Mouse (Mus musculus) midbrain, embryonic 11.5 days (tissue): ENCODE measurements around the gene Arpc1a. TPM values are rescaled to one million over a fixed set of nuclear protein-coding genes. Genes with fewer than 3 reads are reported as not detected.
"Not testable (repeated sequence)": the region's sequence is repeated elsewhere in the genome, so short reads cannot be mapped to it uniquely, and the experiment has no call there.

ENCODE experiments used
- ATAC-seq: fragments of 200-750 bp; cut with Nextera tagmentation; 2 replicates; pipeline ENCODE4 v1.8.0; 2017; ENCODE audit warnings: moderate TSS enrichment, moderate library complexity; ENCODE audit not compliant: low FRiP score
- DNase-seq: peaks from one replicate; pipeline ENCODE4 v3.0.0; 2015; ENCODE audit warnings: low spot score; ENCODE audit errors: missing footprints
- H3K27ac ChIP-seq: fragments of 300-500 bp; sonication (generic); 2 replicates; pipeline ENCODE4 v1.5.1; 2014; ENCODE audit warnings: low read depth, low read length
- H3K27me3 ChIP-seq: fragments of 300-500 bp; sonication (generic); 2 replicates; pipeline ENCODE4 v1.6.1; 2014; ENCODE audit warnings: mild to moderate bottlenecking, low read length, moderate library complexity, mixed read lengths; ENCODE audit not compliant: control insufficient read depth, insufficient read depth
- H3K36me3 ChIP-seq: fragments of 300-500 bp; sonication (generic); 2 replicates; pipeline ENCODE4 v1.6.1; 2014; ENCODE audit warnings: mild to moderate bottlenecking, low read length, moderate library complexity, mixed read lengths; ENCODE audit not compliant: control insufficient read depth, insufficient read depth
- H3K4me1 ChIP-seq: fragments of 300-500 bp; sonication (generic); 2 replicates; pipeline ENCODE4 v1.6.1; 2014; ENCODE audit warnings: low read length; ENCODE audit not compliant: control insufficient read depth, insufficient read depth
- H3K4me2 ChIP-seq: fragments of 300-500 bp; sonication (generic); 2 replicates; pipeline ENCODE4 v1.6.1; 2014; ENCODE audit warnings: mild to moderate bottlenecking, moderate library complexity
- H3K4me3 ChIP-seq: fragments of 300-500 bp; sonication (generic); 2 replicates; pipeline ENCODE4 v1.5.1; 2014; ENCODE audit warnings: low read depth, low read length
- H3K9ac ChIP-seq: fragments of 300-500 bp; sonication (generic); 2 replicates; pipeline ENCODE4 v1.6.1; 2014; ENCODE audit warnings: low read length
- H3K9me3 ChIP-seq: fragments of 300-500 bp; sonication (generic); 2 replicates; pipeline ENCODE4 v1.6.1; 2016; ENCODE audit warnings: low read length; ENCODE audit not compliant: control insufficient read depth
- WGBS: fragments of 180-500 bp; shearing (Covaris S2); extraction: QIAGEN DNeasy Blood & Tissue Kit; methylation state at CpG from one replicate; pipeline ENCODE4 v1.1.7; 2014; 5-methylcytosine and 5-hydroxymethylcytosine counted together
- polyA plus RNA-seq: library from polyadenylated mRNA; unstranded; fragments of >200 nt; fragmentation: Nextera tagmentation; extraction: Ambion mirVana; gene quantifications from 2 replicates; pipeline ENCODE4 v1.2.1, GENCODE M21; 2014

Arpc1a gene
- 179 and 183 TPM in 2 replicates for polyA plus RNA-seq

DNA sequence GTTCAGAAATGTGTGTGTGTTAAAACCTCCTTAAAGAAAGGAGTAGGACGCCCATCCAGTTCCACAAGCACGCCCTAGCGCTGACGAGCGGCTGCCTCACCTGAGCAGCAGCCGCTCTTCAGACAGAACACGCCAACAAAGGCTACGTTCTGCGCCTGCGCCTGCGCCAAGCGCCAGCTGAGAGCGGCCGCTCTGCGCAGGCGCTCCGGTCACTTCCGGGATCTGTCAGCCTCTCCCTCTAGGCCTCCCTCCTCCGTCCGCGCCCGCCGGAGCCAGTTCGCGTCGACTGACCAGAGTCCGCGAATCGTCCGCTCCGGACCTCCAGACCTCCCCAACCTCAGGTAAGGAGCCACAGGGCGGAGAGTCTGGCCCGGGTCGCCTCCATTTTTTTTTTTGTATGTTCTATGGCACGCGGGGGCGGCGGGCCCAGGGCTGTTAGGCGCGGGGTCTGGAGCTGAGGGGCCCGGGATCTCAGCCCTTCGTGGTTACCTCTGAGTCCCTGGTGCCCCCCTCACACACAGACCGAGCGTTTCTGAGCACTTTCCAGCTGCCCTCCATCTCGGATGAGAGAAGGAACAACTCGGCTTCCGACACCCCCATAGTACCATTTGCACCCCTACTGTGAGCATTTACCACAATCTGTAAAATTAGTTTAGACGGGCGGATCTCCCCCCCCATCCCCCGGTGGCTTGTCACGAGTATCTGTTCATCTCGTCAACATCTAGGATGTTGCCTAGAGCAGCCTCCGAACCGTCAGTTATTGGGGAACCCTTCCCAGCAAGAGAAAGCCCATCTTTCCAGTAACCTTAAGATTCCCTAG is at the start of gene Arpc1a, which contains the start of gene Kpna7:
TSS of gene Arpc1a (plus strand) at position 199 of the 820 bp plus-strand sequence.
TSS of gene Kpna7 (minus strand) at position 399 of the 820 bp plus-strand sequence.
- DNase-seq (peak; percentile 100), ATAC-seq (peak; percentile 96)
- Histone ChIP-seq H3K4me3 (peak within 1 kb of the TSS; percentile 85), H3K4me2 (peak within 1 kb of the TSS; percentile 92), H3K9ac (peak within 1 kb of the TSS; percentile 84), H3K36me3 (no peaks in the 10 kb centered on the region), H3K9me3 (no peaks in the 10 kb centered on the region), H3K27ac (peak within 1 kb of the TSS; percentile 56; the same call in 1 of the 2 replicates), H3K4me1 (peaks cover 10% of the 10 kb centered on the region), H3K27me3 (no peaks in the 10 kb centered on the region)
- WGBS = under 1% methylated on average over 52 of the region's 54 CpGs

DNA sequence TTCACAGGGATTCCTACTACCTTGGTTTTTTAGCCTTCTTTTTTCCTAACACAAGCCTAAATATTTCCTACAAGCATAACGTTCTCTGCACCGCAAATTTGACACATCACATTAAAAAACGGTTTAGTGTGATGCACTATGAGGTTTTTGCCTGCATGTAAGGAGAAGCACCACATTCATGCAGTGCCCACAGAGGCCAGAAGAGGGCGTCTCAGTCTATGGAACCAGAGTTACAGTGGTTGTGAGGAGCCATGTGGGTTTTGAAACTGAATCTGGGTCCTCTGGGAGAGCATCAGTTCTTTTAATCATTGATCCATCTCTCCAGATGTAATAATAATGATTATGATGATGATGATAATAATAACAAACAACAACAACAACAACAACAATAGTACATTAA is 42.0 kb upstream of the Arpc1a start:
- Histone ChIP-seq H3K4me3 (no peak overlapping the region), H3K4me2 (no peak overlapping the region), H3K27ac (no peak overlapping the region), H3K4me1 (no peaks in the 10 kb centered on the region), H3K27me3 (no peaks in the 10 kb centered on the region), H3K36me3 (no peaks in the 10 kb centered on the region), H3K9ac (no peak overlapping the region), H3K9me3 (no peaks in the 10 kb centered on the region)
- DNase-seq (peak; percentile 85), ATAC-seq (no peak)
- 45% methylated on average over 4 of the region's 4 CpGs for WGBS

- H3K4me1 ChIP-seq, H3K9ac ChIP-seq, H3K9me3 ChIP-seq, ATAC-seq, H3K4me3 ChIP-seq, H3K36me3 ChIP-seq, H3K4me2 ChIP-seq, DNase-seq, H3K27me3 ChIP-seq, H3K27ac ChIP-seq: not testable (repeated sequence)
- WGBS = 73% methylated on average over 3 of the region's 3 CpGs
Observed at GRCm38 (mm10) chr5:145042690-145043089, 40.9 kb upstream of the Arpc1a start, which contains the start of gene 1700018F24Rik. TSS of gene 1700018F24Rik (plus strand) at chr5:145042990.

- not testable (repeated sequence) for DNase-seq, H3K4me3 ChIP-seq, H3K36me3 ChIP-seq, H3K4me1 ChIP-seq, H3K9me3 ChIP-seq, H3K9ac ChIP-seq, ATAC-seq, H3K27me3 ChIP-seq, H3K27ac ChIP-seq, H3K4me2 ChIP-seq
- WGBS = 89% methylated on average over 3 of the region's 3 CpGs
Observed at GRCm38 (mm10) chr5:145054187-145054586, 29.4 kb upstream of the Arpc1a start.

DNA sequence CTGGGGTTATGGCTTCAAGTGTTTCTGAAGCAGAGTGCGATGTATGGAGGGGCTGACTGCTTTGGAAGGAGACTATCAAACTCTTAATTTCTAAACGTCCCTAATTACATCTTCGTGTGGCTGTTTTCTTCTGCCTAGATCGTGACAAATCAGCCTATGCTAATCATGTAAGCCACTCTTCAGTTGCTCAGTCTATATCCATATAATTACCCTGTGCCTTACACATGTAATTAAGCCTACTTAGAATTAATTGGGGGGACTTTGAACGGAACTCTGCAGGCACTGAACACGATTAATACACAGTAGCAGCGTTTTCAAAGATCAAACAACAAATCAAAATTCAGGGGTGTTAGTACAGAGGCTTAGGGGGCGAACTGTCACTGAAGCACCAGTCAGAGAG is 25.7 kb upstream of the Arpc1a start:
- 81% methylated on average over 8 of the region's 8 CpGs for WGBS
- ATAC-seq = no peak

GRCm38 (mm10) chr5:145058722-145059121 is 24.9 kb upstream of the Arpc1a start:
- H3K4me2 ChIP-seq = no peak overlapping the region
- 87% methylated on average over 7 of the region's 7 CpGs for WGBS
- H3K9me3 ChIP-seq = no peaks in the 10 kb centered on the region
- H3K27ac ChIP-seq = no peak overlapping the region
- H3K36me3 ChIP-seq = no peaks in the 10 kb centered on the region
- no peaks in the 10 kb centered on the region for H3K4me1 ChIP-seq
- no peak overlapping the region for H3K9ac ChIP-seq
- DNase-seq (no peak), ATAC-seq (no peak)
- no peak overlapping the region for H3K4me3 ChIP-seq
- H3K27me3 ChIP-seq = no peaks in the 10 kb centered on the region

More for the DNA sequence above, 25.7 kb upstream of the Arpc1a start:
- no peak overlapping the region for H3K4me2 ChIP-seq
- no peaks in the 10 kb centered on the region for H3K27me3 ChIP-seq
- H3K9me3 ChIP-seq = no peaks in the 10 kb centered on the region
- no peak for DNase-seq
- H3K4me1 ChIP-seq = no peaks in the 10 kb centered on the region
- no peak overlapping the region for H3K9ac ChIP-seq
- no peaks in the 10 kb centered on the region for H3K36me3 ChIP-seq
- H3K27ac ChIP-seq = no peak overlapping the region
- H3K4me3 ChIP-seq = no peak overlapping the region

DNA sequence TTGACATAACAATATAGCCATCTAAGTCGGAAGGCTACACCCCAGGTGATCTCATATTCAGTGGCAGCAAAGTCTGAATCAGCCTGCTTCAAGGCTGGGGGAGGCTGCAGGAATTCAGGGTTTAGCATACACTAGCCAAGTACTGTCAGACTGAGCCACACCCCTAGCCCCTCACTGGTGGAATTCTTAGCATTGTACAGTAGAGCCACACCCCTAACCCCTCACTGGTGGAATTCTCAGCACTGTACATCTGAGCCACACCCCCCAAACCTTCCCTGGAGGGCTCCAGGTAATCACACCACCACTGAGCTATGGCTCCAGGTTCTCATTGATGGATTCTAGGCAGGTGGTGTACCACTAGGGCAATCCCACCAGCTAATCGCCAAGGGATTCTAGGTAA is 24.1 kb upstream of the Arpc1a start:
- no peak overlapping the region for H3K9ac ChIP-seq
- no peak for ATAC-seq
- no peaks in the 10 kb centered on the region for H3K36me3 ChIP-seq

GRCm38 (mm10) chr5:145064765-145065340 is 18.8 kb upstream of the Arpc1a start:
- no peaks in the 10 kb centered on the region for H3K36me3 ChIP-seq
- no peak overlapping the region for H3K4me3 ChIP-seq
- H3K27me3 ChIP-seq = no peaks in the 10 kb centered on the region
- no peak overlapping the region for H3K27ac ChIP-seq
- no peak overlapping the region for H3K9ac ChIP-seq
- no peak for DNase-seq
- WGBS = 91% methylated on average over 1 of the region's 1 CpGs
- H3K9me3 ChIP-seq = no peaks in the 10 kb centered on the region
- H3K4me2 ChIP-seq = no peak overlapping the region
- no peak for ATAC-seq
- no peaks in the 10 kb centered on the region for H3K4me1 ChIP-seq

More for the DNA sequence above, 24.1 kb upstream of the Arpc1a start:
- Histone ChIP-seq H3K9me3 (no peaks in the 10 kb centered on the region), H3K27me3 (no peaks in the 10 kb centered on the region), H3K4me2 (no peak overlapping the region), H3K27ac (no peak overlapping the region), H3K4me1 (no peaks in the 10 kb centered on the region), H3K4me3 (no peak overlapping the region)
- DNase-seq = no peak
- WGBS = 75% methylated on average over 2 of the region's 2 CpGs

DNA sequence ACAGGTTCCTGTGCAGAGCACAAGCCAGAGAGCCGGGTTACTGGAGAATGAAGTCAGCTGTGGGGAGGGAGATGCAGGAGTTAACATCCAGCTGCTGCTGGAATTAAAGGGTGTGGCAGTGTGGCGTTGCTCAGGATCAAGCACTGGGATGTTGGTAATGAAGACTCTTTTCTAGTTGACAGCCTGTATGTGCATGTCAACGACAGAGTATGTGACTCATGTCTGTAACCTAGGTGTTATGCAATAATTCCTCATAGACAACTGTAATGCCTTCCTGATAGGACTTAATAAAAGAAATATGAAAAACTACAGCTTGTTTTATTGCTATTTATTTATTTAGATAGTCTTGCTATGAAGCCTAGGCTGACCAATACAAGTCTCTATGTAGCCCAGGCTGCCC is 14.8 kb upstream of the Arpc1a start:
- WGBS = 55% methylated on average over 3 of the region's 3 CpGs
- Histone ChIP-seq H3K27me3 (no peaks in the 10 kb centered on the region), H3K4me1 (no peaks in the 10 kb centered on the region), H3K27ac (no peak overlapping the region), H3K4me3 (no peak overlapping the region), H3K4me2 (no peak overlapping the region), H3K9me3 (no peaks in the 10 kb centered on the region), H3K36me3 (no peaks in the 10 kb centered on the region), H3K9ac (no peak overlapping the region)
- DNase-seq = no peak
- no peak for ATAC-seq
